Mouse (Mus musculus) monocyte, adult 2 months (primary cell): ENCODE measurements around the gene Lefty1.
"Not testable (repeated sequence)": the region's sequence is repeated elsewhere in the genome, so short reads cannot be mapped to it uniquely, and the experiment has no call there.

Experiments used
- DNase-seq, 2 experiments: peaks; one replicate each; pipeline ENCODE4 v3.0.0; 2022; ENCODE audit warnings: low spot score in 2 of 2, low read depth in 1 of 2

Lefty1 gene

DNA sequence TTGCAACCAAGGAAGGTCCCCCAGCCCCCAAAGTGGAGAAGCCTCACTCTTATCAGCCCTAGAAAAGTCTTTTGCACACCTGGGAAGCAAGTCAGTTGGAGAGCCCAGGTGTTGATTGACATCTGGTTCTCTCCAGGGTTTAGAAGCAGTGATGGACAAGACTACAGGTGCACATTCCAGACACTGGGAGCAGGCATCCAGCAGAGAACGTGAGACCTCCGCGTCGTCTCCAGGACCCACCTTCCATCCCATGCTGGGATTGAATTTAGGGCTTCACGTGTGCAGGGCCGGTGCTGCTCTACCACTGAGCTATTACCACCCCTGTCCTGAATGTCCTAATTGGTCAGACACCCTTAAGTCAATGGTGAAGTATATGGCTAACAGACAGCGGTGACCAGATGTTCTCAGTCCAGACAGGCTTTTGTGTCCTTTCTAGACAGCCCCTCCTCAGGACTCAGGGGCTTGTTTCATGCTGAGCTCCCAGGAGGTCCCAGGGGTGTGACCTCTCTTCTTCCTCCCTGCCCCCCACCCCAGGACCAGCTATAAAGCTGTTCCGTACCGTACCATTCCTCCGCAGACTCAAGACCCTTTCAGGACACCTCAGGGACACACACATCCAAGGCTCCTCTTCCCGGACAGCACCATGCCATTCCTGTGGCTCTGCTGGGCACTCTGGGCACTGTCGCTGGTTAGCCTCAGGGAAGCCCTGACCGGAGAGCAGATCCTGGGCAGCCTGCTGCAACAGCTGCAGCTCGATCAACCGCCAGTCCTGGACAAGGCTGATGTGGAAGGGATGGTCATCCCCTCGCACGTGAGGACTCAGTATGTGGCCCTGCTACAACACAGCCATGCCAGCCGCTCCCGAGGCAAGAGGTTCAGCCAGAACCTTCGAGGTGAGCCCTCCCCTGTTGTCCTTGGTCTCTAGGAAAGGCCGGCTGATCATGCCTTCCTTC is at the start of gene Lefty1:
TSS of gene Lefty1 (plus strand) at position 556 of the 953 bp plus-strand sequence.
- DNase-seq = no peak

DNA sequence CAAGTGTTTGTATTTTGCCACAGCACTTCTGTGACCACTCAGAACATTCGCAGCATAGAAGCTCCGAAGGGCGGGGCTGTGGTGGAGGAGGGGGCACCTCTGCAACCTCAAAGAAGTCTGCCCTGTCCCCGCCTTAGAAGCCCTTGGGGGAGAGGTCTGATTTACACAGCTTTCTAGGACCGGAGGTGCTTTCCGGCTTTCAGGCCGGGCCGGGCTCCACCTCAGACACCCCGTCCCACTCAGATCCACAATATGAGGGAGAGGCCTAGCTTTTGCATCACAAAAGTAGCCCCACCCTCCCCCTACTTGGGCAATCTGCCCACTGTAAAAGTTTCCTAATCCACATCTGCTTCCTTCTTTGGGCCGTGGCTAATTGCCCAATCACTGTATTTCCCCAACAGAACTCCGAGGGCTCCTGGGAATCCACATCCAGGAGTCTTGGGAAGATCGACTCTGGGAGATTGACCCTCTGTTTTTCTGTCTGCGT is 46.2 kb upstream of the Lefty1 start:
- peak; percentile 84 to 89 for DNase-seq

DNA sequence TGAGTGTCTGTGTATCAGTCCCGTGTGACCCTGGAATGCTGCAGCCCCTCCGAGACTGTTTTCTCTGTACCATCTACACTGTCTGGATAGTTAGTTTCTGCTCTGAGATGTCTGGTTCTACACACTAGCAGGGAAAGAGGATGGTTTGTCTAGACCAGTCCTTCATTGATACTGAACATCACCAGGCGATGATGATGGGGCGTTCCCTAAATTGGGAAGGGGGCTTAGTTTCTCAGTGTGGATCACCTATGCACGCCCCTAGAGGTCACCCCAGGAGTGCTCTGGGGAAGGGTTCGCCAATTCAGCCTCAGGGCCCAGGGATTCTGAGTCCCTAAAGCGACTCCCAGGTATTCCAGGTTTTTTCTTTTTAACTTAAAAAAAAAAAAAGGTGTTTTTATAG is 45.6 kb upstream of the Lefty1 start:
- DNase-seq = no peak

DNA sequence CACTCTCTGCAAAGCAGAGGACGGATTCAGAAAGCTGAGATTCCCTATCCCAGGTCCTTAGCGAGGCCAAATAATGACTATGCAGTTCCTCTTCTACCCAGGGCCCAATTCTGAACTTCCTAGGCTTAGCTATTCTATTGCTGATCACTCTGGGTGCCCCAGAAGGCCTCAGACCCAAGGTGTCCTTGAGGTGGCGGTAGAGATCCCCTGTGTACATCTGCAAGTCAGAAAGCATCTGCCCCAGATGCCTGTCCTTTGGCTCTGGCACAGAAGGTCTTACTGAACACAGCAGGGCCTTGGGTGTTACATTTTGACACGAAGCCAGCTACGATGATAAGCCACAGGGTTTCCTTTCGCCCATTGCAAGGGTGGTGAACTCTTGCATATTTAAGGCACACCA is 45.0 kb upstream of the Lefty1 start:
- peak in 1 of 2 experiments; percentile 24 for DNase-seq

DNA sequence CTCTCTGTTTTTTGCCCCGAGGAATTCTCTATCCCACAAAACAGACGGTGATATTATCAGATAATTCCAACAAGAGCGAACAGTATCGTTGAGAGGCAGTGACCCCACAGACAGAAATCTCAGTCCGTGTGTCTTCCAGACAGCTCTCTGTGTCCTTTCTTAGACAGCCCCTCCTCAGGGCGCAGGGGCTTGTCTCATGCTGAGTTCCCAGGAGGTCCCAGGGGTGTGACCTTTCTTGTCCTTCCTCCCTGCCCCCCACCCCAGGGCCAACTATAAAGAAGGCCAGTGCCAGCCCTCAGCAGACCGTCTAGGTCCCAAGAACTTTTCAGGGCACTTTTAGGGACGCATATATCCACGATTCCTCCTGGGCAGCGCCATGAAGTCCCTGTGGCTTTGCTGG is 42.0 kb upstream of the Lefty1 start, which contains the start of gene Lefty2:
TSS of gene Lefty2 (plus strand) at position 301 of the 400 bp plus-strand sequence.
- no peak for DNase-seq

DNA sequence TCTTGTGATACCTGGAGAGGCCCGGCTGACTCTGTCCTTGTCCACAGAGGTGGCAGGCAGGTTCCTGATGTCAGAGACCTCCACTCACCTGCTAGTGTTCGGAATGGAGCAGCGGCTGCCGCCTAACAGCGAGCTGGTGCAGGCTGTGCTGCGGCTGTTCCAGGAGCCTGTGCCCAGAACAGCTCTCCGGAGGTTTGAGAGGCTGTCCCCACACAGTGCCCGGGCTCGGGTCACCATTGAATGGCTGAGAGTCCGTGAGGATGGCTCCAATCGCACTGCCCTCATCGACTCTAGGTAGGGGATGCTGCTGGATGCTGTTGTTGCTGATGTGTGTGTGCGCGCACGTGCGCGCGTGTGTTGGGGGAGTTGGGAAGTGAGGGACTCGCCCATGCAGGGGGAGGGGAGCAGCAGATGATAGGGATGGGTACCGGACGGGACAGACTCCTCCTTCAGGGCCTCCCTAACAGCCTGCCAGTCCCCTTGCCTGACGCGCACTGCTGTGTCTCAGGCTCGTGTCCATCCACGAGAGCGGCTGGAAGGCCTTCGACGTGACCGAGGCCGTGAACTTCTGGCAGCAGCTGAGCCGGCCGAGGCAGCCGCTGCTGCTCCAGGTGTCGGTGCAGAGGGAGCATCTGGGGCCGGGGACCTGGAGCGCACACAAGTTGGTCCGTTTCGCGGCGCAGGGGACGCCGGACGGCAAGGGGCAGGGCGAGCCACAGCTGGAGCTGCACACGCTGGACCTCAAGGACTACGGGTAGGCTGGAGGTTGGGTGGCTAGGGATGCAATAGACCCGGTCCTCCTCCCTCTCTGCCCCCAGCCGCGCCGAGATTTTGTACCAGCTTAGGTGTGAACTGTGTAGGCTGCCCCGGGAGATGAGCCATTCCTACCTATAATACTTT is 40.5 kb upstream of the Lefty1 start:
- DNase-seq = not testable (repeated sequence)

DNA sequence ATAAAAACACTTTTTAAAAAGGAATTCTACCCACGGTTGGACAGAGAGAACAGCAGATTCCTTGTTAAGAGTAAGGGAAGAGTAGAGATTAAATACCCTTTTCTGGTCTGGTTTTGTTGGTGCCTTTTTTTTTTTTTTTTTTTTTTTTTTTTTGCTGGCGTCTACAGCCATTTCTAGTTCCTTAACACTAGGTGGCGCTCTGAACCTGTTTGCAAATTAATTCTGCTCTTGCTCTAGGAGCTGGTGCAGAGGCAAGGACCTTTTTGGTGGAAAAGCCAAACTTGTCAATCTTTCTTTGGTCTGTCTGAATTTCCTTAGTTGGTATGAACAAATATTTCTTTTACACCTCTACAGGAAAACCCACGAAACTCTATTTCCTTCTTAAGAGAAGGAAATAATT is 33.7 kb upstream of the Lefty1 start:
- DNase-seq = no peak

DNA sequence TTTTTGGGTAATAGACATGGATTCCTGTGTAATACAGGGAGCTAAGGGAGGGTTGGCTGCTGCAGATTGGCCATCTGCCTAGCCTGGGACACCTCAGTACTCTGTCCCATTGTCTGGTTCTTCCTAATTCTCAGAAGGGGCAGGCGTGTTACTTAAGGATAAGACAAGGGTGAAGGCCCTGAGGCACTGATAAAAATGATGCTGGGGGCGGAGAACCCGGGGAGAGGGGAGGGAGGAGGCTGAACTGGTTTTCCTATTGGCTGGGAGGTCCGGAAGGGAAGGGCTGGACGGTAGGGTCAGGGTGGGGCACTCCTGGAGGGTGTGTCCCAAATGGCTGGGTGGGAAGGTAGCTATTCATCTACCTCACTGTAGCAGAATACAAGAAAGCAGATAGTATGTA is 31.9 kb upstream of the Lefty1 start:
- DNase-seq = no peak

DNA sequence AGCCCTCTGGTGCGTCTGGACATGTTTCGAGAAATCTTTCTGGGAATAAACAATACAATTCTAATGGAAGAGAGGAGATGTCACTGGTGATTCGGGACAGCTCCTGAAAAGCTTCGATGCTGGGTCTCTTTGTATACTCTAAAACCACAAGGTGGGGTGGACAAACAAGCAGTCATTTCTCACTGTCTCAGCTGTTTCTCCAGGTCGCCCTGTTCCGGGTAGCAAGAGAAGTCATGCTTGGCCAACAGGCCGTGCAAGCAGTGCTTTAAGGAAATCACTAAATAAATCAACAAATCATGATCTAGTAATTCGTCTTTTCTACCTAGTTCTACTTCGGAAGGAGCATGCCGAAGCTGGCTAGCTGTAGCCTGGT is 31.2 kb upstream of the Lefty1 start:
- DNase-seq = no peak

DNA sequence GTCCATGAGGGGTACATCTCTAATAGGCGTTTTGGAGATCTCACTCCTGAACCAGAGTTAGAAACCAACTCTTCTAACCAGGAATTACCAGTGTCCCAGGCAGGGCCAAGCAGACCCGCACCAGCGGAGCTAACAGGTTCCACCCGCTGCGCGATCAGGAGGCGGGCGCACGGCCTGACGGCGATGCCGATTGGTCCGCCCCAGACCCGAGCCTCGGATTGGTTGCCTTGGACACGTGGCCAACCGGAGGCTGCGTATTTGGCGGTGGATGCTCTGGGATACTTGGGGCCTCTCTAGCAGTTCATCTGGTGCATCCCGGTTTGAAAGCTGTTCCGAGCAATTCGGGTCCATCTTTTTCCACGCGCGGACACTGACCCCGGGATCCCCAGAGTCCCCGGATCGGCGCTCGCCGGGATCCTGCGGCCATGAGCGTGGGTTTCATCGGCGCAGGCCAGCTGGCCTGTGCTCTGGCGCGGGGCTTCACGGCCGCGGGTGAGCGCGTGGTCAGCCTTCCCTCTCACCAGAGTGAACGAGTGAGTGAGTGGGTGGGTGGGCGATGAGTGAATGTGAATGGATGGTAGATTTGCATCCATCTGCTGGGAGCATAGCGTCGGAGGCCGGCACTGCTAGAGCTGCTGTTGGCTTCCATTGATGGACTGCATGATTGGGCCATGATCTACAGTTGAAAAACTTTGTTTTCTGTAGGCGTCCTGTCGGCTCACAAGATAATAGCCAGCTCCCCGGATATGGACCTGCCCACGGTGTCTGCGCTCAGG is 30.6 kb upstream of the Lefty1 start, which contains the start of gene Pycr2:
TSS of gene Pycr2 (plus strand) at position 255 of the 776 bp plus-strand sequence.
- peak; percentile 48 to 77 for DNase-seq

DNA sequence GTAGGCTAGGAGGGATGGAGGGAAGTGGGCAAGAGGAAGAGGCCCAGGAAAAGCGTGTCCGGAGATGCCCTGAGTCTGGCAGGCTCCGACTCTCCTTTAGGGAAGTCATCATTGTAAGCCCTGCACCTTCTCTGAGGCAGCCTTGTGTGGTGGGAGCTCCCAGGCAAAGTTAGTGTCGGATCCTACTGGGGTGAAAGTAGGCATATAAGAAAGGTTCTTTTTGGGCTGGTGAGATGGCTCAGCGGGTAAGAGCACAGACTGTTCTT is 30.1 kb upstream of the Lefty1 start:
- DNase-seq = no peak

DNA sequence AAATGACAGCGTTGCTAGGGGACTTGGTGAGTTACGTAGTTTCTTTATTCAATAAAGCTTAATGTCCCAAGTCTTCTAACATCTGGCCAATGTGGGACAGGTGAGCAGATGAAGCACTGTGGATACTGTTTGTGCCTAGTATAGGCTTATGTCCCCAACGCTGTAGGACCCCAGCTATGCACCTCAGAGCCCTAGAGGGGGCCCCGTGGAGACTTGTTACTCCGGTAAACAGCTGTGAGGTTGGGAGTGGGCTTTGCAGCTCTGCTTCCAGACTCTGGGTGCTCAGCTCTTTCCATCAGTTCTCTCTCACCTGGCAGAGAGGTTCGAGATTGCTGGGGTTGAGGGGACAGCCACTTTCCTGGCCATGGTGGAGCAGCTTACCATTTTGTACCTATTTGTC is 29.5 kb upstream of the Lefty1 start:
- DNase-seq = no peak

DNA sequence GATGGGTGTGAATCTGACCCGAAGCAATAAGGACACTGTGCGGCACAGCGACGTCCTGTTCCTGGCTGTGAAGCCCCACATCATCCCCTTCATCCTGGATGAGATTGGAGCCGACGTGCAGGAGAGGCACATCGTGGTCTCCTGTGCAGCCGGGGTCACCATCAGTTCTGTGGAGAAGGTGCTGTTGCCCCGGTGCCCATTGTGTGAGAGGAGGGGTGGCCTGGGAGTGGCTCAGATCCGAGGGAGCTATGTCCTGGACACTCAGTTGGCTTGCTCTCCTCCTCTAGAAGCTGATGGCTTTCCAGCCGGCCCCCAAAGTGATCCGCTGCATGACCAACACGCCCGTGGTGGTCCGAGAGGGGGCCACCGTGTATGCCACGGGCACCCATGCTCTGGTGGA is 28.9 kb upstream of the Lefty1 start:
- no peak for DNase-seq

DNA sequence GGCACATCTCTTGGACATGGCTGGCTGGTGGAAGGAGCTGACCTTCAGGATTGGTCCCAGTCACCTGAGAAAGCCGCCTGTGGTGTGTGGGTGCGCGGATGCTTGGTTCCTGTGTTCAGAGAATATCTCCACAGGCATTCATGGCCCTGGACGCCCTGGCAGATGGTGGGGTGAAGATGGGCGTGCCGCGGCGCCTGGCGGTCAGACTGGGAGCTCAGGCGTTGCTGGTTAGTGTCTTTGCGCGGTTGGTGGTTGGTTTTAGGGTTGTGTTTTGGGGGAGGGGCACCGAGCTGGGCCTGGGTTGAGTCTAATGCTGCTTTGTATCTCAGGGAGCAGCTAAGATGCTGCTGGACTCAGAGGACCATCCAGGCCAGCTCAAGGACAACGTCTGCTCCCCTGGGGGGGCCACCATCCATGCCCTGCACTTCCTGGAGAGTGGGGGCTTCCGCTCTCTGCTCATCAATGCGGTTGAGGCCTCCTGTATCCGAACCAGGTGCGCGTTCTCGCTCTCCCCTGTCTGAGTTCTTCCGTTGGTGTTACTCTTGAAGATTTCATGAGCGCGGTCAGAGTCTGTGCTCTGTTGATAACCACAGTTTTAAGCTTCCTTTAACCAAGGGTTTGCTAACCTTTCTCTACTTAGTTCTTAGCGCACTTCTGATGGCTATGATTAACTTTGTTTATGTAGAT is 28.2 kb upstream of the Lefty1 start:
- DNase-seq = no peak

DNA sequence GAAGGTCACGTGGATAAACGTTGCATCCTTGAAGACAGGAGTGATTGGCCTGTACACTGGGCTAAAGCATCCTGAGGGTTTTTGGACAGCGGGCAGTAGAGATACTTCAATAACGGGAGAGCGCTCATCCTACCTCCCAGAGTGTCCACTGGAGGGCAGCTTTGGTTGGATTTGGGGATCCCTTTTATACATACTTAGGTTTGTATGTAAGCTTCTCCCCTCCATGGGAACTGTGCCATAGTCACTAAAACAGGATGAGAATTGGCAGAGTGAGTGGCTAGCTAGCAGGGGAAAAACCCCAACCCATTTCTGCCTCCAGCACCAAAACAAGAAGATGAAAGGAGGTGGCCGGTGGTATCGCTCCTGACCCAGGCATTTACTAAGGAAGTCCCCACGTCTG is 23.7 kb upstream of the Lefty1 start:
- DNase-seq = no peak

DNA sequence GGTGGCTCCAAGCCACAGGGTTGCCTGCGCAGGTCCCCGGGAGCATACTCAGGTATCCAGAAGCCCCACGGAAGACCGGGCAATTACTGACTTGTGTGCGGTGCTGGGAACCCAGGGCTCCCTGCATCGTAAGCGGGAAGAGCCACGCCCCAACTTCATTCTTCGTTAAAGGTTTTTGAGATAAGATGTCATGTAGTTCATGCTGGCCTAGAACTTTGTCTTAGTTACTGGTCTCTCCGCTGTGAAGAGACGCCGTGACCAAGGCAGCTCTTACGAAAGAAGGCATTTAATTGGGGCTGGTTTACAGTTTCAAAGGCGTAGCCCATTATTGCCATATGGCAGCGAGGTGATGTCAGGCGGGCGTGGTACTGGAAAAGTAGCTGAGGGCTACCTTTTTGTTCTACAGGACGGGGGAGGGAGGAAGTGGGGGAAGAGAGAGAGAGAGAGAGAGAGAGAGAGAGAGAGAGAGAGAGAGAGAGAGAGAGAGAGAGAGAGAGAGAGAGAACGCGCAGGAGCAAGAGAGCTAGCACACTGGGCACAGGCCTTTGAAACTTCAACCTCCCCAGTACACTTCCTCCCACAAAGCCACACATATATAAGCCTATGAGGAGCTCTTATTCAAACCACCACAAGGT is 23.1 kb upstream of the Lefty1 start:
- DNase-seq = no peak

DNA sequence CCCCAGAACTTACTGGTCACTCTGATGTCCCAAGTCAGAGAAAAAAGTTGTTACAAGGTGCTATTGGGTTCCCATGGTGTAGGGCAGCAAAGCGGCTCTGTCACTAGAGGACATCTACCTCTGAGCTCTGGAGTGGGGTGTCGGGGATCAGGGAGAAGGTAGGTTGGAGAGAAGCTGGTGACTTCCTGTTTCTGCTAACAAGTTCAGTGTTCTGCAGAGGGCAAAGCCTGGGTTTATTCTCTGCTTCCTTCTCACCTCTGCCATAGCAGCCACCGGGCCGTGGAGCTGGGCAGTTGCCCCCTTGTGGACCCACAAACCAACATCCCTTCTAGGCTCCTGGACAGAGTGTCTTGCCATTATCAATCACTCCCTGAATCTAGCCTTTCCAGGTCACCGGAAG is 22.0 kb upstream of the Lefty1 start:
- DNase-seq = no peak

DNA sequence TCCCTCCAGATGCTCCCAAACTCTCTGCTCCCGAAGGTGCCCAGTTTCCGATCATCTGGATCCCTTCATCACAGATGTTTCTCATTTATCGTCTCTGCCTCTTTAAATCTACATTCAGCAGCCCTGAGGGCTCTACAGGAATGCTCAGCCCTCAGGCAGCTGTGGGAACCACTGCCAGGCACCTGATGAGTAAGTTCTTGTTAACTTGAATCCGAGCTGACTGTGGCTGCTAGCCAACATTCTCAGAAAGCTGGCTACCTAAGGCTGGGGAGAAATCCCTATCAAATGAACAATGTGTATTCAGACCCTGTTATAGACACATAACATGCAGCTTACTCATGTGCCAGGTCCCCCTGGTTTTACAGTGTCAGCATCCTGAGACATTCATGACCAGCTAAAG is 21.0 kb upstream of the Lefty1 start:
- no peak for DNase-seq

DNA sequence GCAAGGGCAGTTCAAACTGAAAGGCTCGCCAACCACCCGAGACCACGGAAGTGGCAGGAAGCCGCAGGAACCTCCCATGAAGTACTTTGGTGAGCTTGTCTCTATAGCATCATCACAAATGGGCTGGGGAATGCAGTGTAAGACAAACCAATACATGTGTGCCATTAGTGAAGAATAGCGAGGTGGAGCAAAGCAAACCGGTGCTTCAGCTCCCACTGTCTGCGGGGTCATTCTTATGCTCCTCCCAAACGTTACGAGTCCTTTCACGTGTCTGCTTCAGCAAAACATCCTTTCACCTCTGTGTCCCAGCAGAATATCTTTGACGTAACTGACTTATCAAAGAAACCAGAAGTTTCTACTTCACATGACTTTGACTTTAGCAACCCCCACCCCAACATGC is 18.4 kb upstream of the Lefty1 start:
- DNase-seq = no peak

DNA sequence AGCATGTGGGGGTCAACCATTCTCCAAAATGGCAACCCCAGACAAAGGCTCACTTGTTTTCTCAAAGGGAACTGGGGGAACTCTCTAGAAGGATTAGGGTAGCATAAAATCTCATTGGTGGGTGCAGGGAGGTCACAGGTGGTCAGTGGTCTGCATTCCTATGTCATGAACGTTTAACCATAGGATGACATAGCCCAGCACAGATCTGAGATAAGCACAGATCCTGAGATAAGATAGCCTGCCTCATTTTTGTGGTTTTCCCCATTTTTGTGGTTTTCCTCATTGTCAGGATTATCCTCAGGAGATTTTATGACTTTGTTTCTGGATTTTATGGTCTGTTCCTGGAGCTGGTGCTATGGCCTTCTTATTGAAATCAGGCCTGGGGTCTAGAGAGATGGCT is 17.8 kb upstream of the Lefty1 start:
- DNase-seq = no peak
